Mouse (Mus musculus) lung, embryonic 14.5 days (tissue): ENCODE measurements around the gene Tgfb1i1. TPM values are rescaled to one million over a fixed set of nuclear protein-coding genes. Genes with fewer than 3 reads are reported as not detected.
A peak's percentile ranks its signal among the peaks of the same experiment; 100 is the strongest.

Experiments used
- ATAC-seq: fragments of 200-750 bp; cut with Nextera tagmentation; 2 replicates; pipeline ENCODE4 v1.8.0; 2017; ENCODE audit warnings: mild to moderate bottlenecking, moderate TSS enrichment, moderate library complexity; ENCODE audit not compliant: insufficient read depth
- DNase-seq: peaks from one replicate; pipeline ENCODE4 v3.0.0-alpha.2; 2015
- H3K27ac ChIP-seq: fragments of 300-500 bp; sonication (generic); 2 replicates; pipeline ENCODE4 v1.5.1; 2014; ENCODE audit warnings: low read depth, mild to moderate bottlenecking, moderate library complexity
- H3K27me3 ChIP-seq: fragments of 300-500 bp; sonication (generic); 2 replicates; pipeline ENCODE4 v1.6.1; 2014; ENCODE audit warnings: low read length, control low read depth; ENCODE audit not compliant: insufficient read depth
- H3K36me3 ChIP-seq: fragments of 300-500 bp; sonication (generic); 2 replicates; pipeline ENCODE4 v1.6.1; 2014; ENCODE audit warnings: control low read depth; ENCODE audit not compliant: insufficient read depth
- H3K4me1 ChIP-seq: fragments of 300-500 bp; sonication (generic); 2 replicates; pipeline ENCODE4 v1.6.1; 2014; ENCODE audit warnings: antibody characterized with exemption, control low read depth; ENCODE audit not compliant: insufficient read depth
- H3K4me2 ChIP-seq: fragments of 300-500 bp; sonication (generic); 2 replicates; pipeline ENCODE4 v1.6.1; 2014; ENCODE audit warnings: mild to moderate bottlenecking
- H3K4me3 ChIP-seq: fragments of 300-500 bp; sonication (generic); 2 replicates; pipeline ENCODE4 v1.5.1; 2014; ENCODE audit warnings: low read depth, low read length
- H3K9ac ChIP-seq: fragments of 300-500 bp; sonication (generic); 2 replicates; pipeline ENCODE4 v1.6.1; 2014
- H3K9me3 ChIP-seq: fragments of 300-500 bp; sonication (generic); 2 replicates; pipeline ENCODE4 v1.6.1; 2016; ENCODE audit warnings: low read depth, low read length, control low read depth
- CTCF ChIP-seq: IDR thresholded peaks from 2 replicates; pipeline ENCODE4 v1.5.1; 2016; ENCODE audit warnings: antibody characterized with exemption, low read depth
- WGBS: fragments of 180-500 bp; shearing (Covaris S2); extraction: QIAGEN DNeasy Blood & Tissue Kit; methylation state at CpG from one replicate; pipeline ENCODE4 v1.1.7; 2014; 5-methylcytosine and 5-hydroxymethylcytosine counted together
- microRNA-seq: library from miRNA; unstranded; fragments of <30 nt; microRNA quantifications from one replicate; pipeline ENCODE4, GENCODE M21; 2016; ENCODE audit warnings: borderline number of aligned reads
- polyA plus RNA-seq: library from polyadenylated mRNA; unstranded; fragments of >200 nt; fragmentation: Nextera tagmentation; extraction: Ambion mirVana; gene quantifications from 2 replicates; pipeline ENCODE4 v1.2.1, GENCODE M21; 2014

The Tgfb1i1 gene
- polyA plus RNA-seq, 1 experiment from 2014 or later: 141 TPM

GRCm38 (mm10) chr7:128298481-128299342 is 52.1 kb downstream of the Tgfb1i1 start:
- no peaks in the 10 kb centered on the region for H3K27me3 ChIP-seq
- ATAC-seq (0 out of 2 replicates have a peak, but pooled peaks have one; percentile 16), DNase-seq (peak; percentile 82)
- 79% methylated on average over 8 of the region's 8 CpGs for WGBS
- H3K4me3 ChIP-seq: peak overlapping the region; percentile 93
- 0 out of 2 replicates have a peak, but pooled peaks cover 10% of the 10 kb centered on the region for H3K36me3 ChIP-seq
- peak overlapping the region; percentile 93; the same call in 1 of the 2 replicates for H3K27ac ChIP-seq
- H3K9me3 ChIP-seq: no peaks in the 10 kb centered on the region
- no peak for TF ChIP-seq CTCF
- H3K4me2 ChIP-seq: peak overlapping the region; percentile 94
- H3K9ac ChIP-seq: peak overlapping the region; percentile 92
- H3K4me1 ChIP-seq: peaks cover 4% of the 10 kb centered on the region; the same call in 1 of the 2 replicates

GRCm38 (mm10) chr7:128300952-128301351 is 54.3 kb downstream of the Tgfb1i1 start:
- H3K27ac ChIP-seq: no peak overlapping the region
- DNase-seq: peak; percentile 57
- WGBS: 52% methylated on average over 3 of the region's 3 CpGs

GRCm38 (mm10) chr7:128302151-128302550 is 55.5 kb downstream of the Tgfb1i1 start:
- TF ChIP-seq CTCF: no peak
- H3K27me3 ChIP-seq: no peaks in the 10 kb centered on the region
- no peak overlapping the region for H3K4me2 ChIP-seq
- DNase-seq (no peak), ATAC-seq (no peak)
- 81% methylated on average over 3 of the region's 3 CpGs for WGBS
- H3K36me3 ChIP-seq: no peaks in the 10 kb centered on the region
- peaks cover 4% of the 10 kb centered on the region; the same call in 1 of the 2 replicates for H3K4me1 ChIP-seq
- H3K9ac ChIP-seq: no peak overlapping the region
- H3K27ac ChIP-seq: no peak overlapping the region
- no peak overlapping the region for H3K4me3 ChIP-seq
- H3K9me3 ChIP-seq: no peaks in the 10 kb centered on the region

More at GRCm38 (mm10) chr7:128300952-128301351, 54.3 kb downstream of the Tgfb1i1 start:
- peaks cover 4% of the 10 kb centered on the region; the same call in 1 of the 2 replicates for H3K4me1 ChIP-seq
- no peak for ATAC-seq
- no peaks in the 10 kb centered on the region for H3K9me3 ChIP-seq
- no peak for TF ChIP-seq CTCF
- no peak overlapping the region for H3K4me3 ChIP-seq
- H3K36me3 ChIP-seq: 0 out of 2 replicates have a peak, but pooled peaks cover under 1% of the 10 kb centered on the region
- H3K9ac ChIP-seq: no peak overlapping the region
- H3K27me3 ChIP-seq: no peaks in the 10 kb centered on the region
- no peak overlapping the region for H3K4me2 ChIP-seq

GRCm38 (mm10) chr7:128304198-128304597 is 57.6 kb downstream of the Tgfb1i1 start:
- H3K4me1 ChIP-seq: no peaks in the 10 kb centered on the region
- 55% methylated on average over 6 of the region's 6 CpGs for WGBS

GRCm38 (mm10) chr7:128304907-128305306 is 58.3 kb downstream of the Tgfb1i1 start:
- Histone ChIP-seq H3K27ac (peak overlapping the region; percentile 74), H3K4me3 (no peak overlapping the region), H3K9me3 (no peaks in the 10 kb centered on the region), H3K27me3 (no peaks in the 10 kb centered on the region), H3K4me2 (no peak overlapping the region), H3K9ac (no peak overlapping the region), H3K4me1 (peaks cover 4% of the 10 kb centered on the region), H3K36me3 (no peaks in the 10 kb centered on the region)
- ATAC-seq: peak; percentile 69
- peak; percentile 73 for TF ChIP-seq CTCF
- 7% methylated on average over 5 of the region's 5 CpGs for WGBS
- DNase-seq: peak; percentile 86

More at GRCm38 (mm10) chr7:128304198-128304597, 57.6 kb downstream of the Tgfb1i1 start:
- Histone ChIP-seq H3K4me2 (0 out of 2 replicates have a peak overlapping the region, but pooled peaks have one; percentile 10), H3K9me3 (no peaks in the 10 kb centered on the region), H3K4me3 (no peak overlapping the region), H3K27me3 (no peaks in the 10 kb centered on the region), H3K9ac (no peak overlapping the region; the same call in 1 of the 2 replicates), H3K36me3 (no peaks in the 10 kb centered on the region), H3K27ac (peak overlapping the region; percentile 74)
- ATAC-seq (peak; percentile 30; the same call in 1 of the 2 replicates), DNase-seq (peak; percentile 62)
- no peak for TF ChIP-seq CTCF

Small RNA genes within 50 kb of the gene (microRNA-seq; reads per million reads assigned to microRNA genes)
- gene Mir3103: 1.2 reads per million

Other genes with a start within 250 kb of the Tgfb1i1 start
- gene Trim72, start 242.9 kb upstream of the Tgfb1i1 start, polyA plus RNA-seq: not detected in 2 replicates
- gene Itgam, start 184.2 kb upstream of the Tgfb1i1 start, polyA plus RNA-seq: 0.74 and 1.4 TPM in 2 replicates
- not detected in 2 replicates for gene Gm49368, start 184.1 kb upstream of the Tgfb1i1 start, polyA plus RNA-seq
- 0.11 and 0.12 TPM in 2 replicates for gene Itgax, start 117.3 kb upstream of the Tgfb1i1 start, polyA plus RNA-seq
- gene Itgad, start 92.4 kb upstream of the Tgfb1i1 start, polyA plus RNA-seq: not detected in 2 replicates
- gene Cox6a2, start 40.4 kb upstream of the Tgfb1i1 start, polyA plus RNA-seq: 0.29 and 7.4 TPM in 2 replicates
- gene Armc5, start 9.5 kb upstream of the Tgfb1i1 start, polyA plus RNA-seq: 19.2 and 22.0 TPM in 2 replicates
- gene 9130023H24Rik, start 8.8 kb upstream of the Tgfb1i1 start, polyA plus RNA-seq: 8.2 and 10.5 TPM in 2 replicates
- 0.37 TPM in 1 of 2 replicates, not detected in the other for gene Slc5a2, start 18.8 kb downstream of the Tgfb1i1 start, polyA plus RNA-seq
- 38.6 and 40.4 TPM in 2 replicates for gene BC017158, start 51.4 kb downstream of the Tgfb1i1 start, polyA plus RNA-seq
- gene Rgs10, start 171.9 kb downstream of the Tgfb1i1 start, polyA plus RNA-seq: 31.1 and 31.2 TPM in 2 replicates
- gene Tial1, start 214.9 kb downstream of the Tgfb1i1 start, polyA plus RNA-seq: 38.4 TPM in 2 replicates